Mouse (Mus musculus) activated CD4-positive, CD25-positive, alpha-beta regulatory T cell, adult 4 months (primary cell): ENCODE results near the gene Mark3. TPM values are rescaled to one million over a fixed set of nuclear protein-coding genes. Genes with fewer than 3 reads are reported as not detected.
A peak's percentile ranks its signal among the peaks of the same experiment; 100 is the strongest.
"Not testable (repeated sequence)": the region's sequence is repeated elsewhere in the genome, so short reads cannot be mapped to it uniquely, and the experiment has no call there.

Experiments used
- ATAC-seq: one replicate; pipeline ENCODE4 v1.8.0; 2017
- polyA plus RNA-seq, 2 experiments: library from polyadenylated mRNA; unstranded; fragments of 100-300 nt; shearing (Covaris generic); gene quantifications; one replicate each; pipeline ENCODE4 v1.2.1; 2017

Gene Mark3
- 10 to 100 TPM; 29.0 to 31.8 TPM for polyA plus RNA-seq

- ATAC-seq: peak; percentile 96
These were observed at the start of gene Mark3 for GRCm38 (mm10) chr12:111574074-111574886. TSS of gene Mark3 (plus strand) at chr12:111574523.

- ATAC-seq: no peak
These were observed 49.4 kb upstream of the Mark3 start for GRCm38 (mm10) chr12:111524883-111525282.

GRCm38 (mm10) chr12:111527643-111528281, 46.6 kb upstream of the Mark3 start:
- no peak for ATAC-seq

GRCm38 (mm10) chr12:111529192-111529591, 45.1 kb upstream of the Mark3 start:
- no peak for ATAC-seq

- ATAC-seq: no peak
These were observed 41.1 kb upstream of the Mark3 start for GRCm38 (mm10) chr12:111533096-111533794.

GRCm38 (mm10) chr12:111535281-111535680, 39.0 kb upstream of the Mark3 start:
- ATAC-seq: no peak

- ATAC-seq: no peak
These were observed 38.6 kb upstream of the Mark3 start for GRCm38 (mm10) chr12:111535762-111536161.

GRCm38 (mm10) chr12:111536746-111537145, 37.6 kb upstream of the Mark3 start:
- ATAC-seq: no peak

- no peak for ATAC-seq
These were observed 37.0 kb upstream of the Mark3 start for GRCm38 (mm10) chr12:111537341-111537740.

- peak; percentile 94 for ATAC-seq
These were observed 36.5 kb upstream of the Mark3 start, which contains the start of gene Eif5 for GRCm38 (mm10) chr12:111537796-111538291. TSS of gene Eif5 (plus strand) at chr12:111538016.

GRCm38 (mm10) chr12:111538292-111539040, 35.9 kb upstream of the Mark3 start:
- ATAC-seq: peak; percentile 25

- ATAC-seq: no peak
These were observed 35.3 kb upstream of the Mark3 start for GRCm38 (mm10) chr12:111539041-111539345.

- ATAC-seq: no peak
These were observed 27.3 kb upstream of the Mark3 start for GRCm38 (mm10) chr12:111547070-111547469.

- no peak for ATAC-seq
These were observed 25.6 kb upstream of the Mark3 start for GRCm38 (mm10) chr12:111548555-111549289.

GRCm38 (mm10) chr12:111550679-111551078, 23.6 kb upstream of the Mark3 start:
- no peak for ATAC-seq

- ATAC-seq: no peak
These were observed 22.0 kb upstream of the Mark3 start for GRCm38 (mm10) chr12:111552342-111552741.

GRCm38 (mm10) chr12:111555357-111555756, 19.0 kb upstream of the Mark3 start:
- no peak for ATAC-seq

- ATAC-seq: not testable (repeated sequence)
These were observed 18.4 kb upstream of the Mark3 start for GRCm38 (mm10) chr12:111555893-111556292.

- ATAC-seq: no peak
These were observed 16.8 kb upstream of the Mark3 start for GRCm38 (mm10) chr12:111557538-111557937.

GRCm38 (mm10) chr12:111558655-111559054, 15.7 kb upstream of the Mark3 start:
- no peak for ATAC-seq

- peak; percentile 91 for ATAC-seq
These were observed 14.6 kb upstream of the Mark3 start for GRCm38 (mm10) chr12:111559647-111560258.
